Mouse (Mus musculus): ENCODE results near the gene Arl16. TPM values are rescaled to one million over a fixed set of nuclear protein-coding genes. Genes with fewer than 3 reads are reported as not detected.

Gene Arl16
- total RNA-seq, 2 experiments from 2014 or later = 10.3 to 12.0 TPM

Other genes starting within 250 kb of the Arl16 start
- 10 to 100 TPM in 1 of 2 experiments, 1 to 10 TPM in 1; 7.8 to 10.0 TPM for gene Bahcc1, start 234.7 kb downstream of the Arl16 start, total RNA-seq (2021)
- 100 to 1,000 TPM; 451 to 520 TPM for gene Actg1, start 119.1 kb downstream of the Arl16 start, total RNA-seq (2021)
- not detected for gene Fscn2, start 106.1 kb downstream of the Arl16 start, total RNA-seq (2021)
- gene Faap100, start 88.8 kb downstream of the Arl16 start, total RNA-seq (2021) = 10 to 100 TPM; 19.0 to 19.6 TPM
- gene Nploc4, start 29.9 kb downstream of the Arl16 start, total RNA-seq (2021) = 10 to 100 TPM; 54.4 to 62.7 TPM
- gene Tspan10, start 25.0 kb downstream of the Arl16 start, total RNA-seq (2021) = 1 to 10 TPM in 1 of 2 experiments, under 1 TPM in 1; 0.98 to 2.5 TPM
- under 1 TPM; 0.53 to 0.56 TPM for gene Pde6g, start 14.1 kb downstream of the Arl16 start, total RNA-seq (2021)
- gene Oxld1, start 9.5 kb downstream of the Arl16 start, total RNA-seq (2021) = 10 to 100 TPM; 41.6 to 45.6 TPM
- gene Ccdc137, start 9.5 kb downstream of the Arl16 start, total RNA-seq (2021) = 1 to 10 TPM; 5.9 to 9.4 TPM
- gene Mrpl12, start 17.0 kb upstream of the Arl16 start, total RNA-seq (2021) = 100 to 1,000 TPM; 222 to 244 TPM
- gene Slc25a10, start 24.2 kb upstream of the Arl16 start, total RNA-seq (2021) = 10 to 100 TPM; 14.1 to 15.9 TPM
- gene Gcgr, start 63.1 kb upstream of the Arl16 start, total RNA-seq (2021) = 1 to 10 TPM; 1.7 to 2.4 TPM
- gene Mcrip1, start 82.1 kb upstream of the Arl16 start, total RNA-seq (2021) = 10 to 100 TPM; 53.5 to 58.1 TPM
- gene Ppp1r27, start 83.5 kb upstream of the Arl16 start, total RNA-seq (2021) = under 1 TPM in 1 of 2 experiments, not detected in 1; 0.39 TPM
- 100 to 1,000 TPM; 238 to 247 TPM for gene P4hb, start 105.6 kb upstream of the Arl16 start, total RNA-seq (2021)
- gene Arhgdia, start 114.0 kb upstream of the Arl16 start, total RNA-seq (2021) = 100 to 1,000 TPM; 164 to 180 TPM
- 10 to 100 TPM; 57.8 to 59.9 TPM for gene Alyref, start 130.8 kb upstream of the Arl16 start, total RNA-seq (2021)
- gene Anapc11, start 130.8 kb upstream of the Arl16 start, total RNA-seq (2021) = 10 to 100 TPM; 86.2 to 87.5 TPM
- gene Npb, start 140.9 kb upstream of the Arl16 start, total RNA-seq (2021) = not detected
- 10 to 100 TPM; 47.7 to 49.4 TPM for gene Pcyt2, start 150.3 kb upstream of the Arl16 start, total RNA-seq (2021)
- 10 to 100 TPM; 10.8 to 12.3 TPM for gene Sirt7, start 157.6 kb upstream of the Arl16 start, total RNA-seq (2021)
- 10 to 100 TPM; 33.7 to 41.0 TPM for gene Mafg, start 166.0 kb upstream of the Arl16 start, total RNA-seq (2021)
- 1 to 10 TPM; 1.9 to 2.1 TPM for gene Pycr1, start 176.2 kb upstream of the Arl16 start, total RNA-seq (2021)
- 10 to 100 TPM; 51.4 to 58.5 TPM for gene Myadml2, start 180.6 kb upstream of the Arl16 start, total RNA-seq (2021)
- under 1 TPM in 1 of 2 experiments, not detected in 1; 0.27 TPM for gene Notum, start 193.6 kb upstream of the Arl16 start, total RNA-seq (2021)
- gene Aspscr1, start 205.4 kb upstream of the Arl16 start, total RNA-seq (2021) = 10 to 100 TPM; 35.0 to 37.9 TPM
- gene Cenpx, start 246.1 kb upstream of the Arl16 start, total RNA-seq (2021) = 10 to 100 TPM; 35.4 to 36.4 TPM
- gene Lrrc45, start 246.3 kb upstream of the Arl16 start, total RNA-seq (2021) = 10 to 100 TPM in 1 of 2 experiments, 1 to 10 TPM in 1; 9.2 to 10.9 TPM